Mouse (Mus musculus) gastrocnemius, postnatal 4 days (tissue): ENCODE data around the gene Nfil3. TPM values are rescaled to one million over a fixed set of nuclear protein-coding genes. Genes with fewer than 3 reads are reported as not detected.
A peak's percentile ranks its signal among the peaks of the same experiment; 100 is the strongest.

ENCODE experiments used
- DNase-seq, 2 experiments: peaks; one replicate each; pipeline ENCODE4 v3.0.0; 2021 to 2022; ENCODE audit warnings: low spot score in 2 of 2, mixed read lengths in 2 of 2
- total RNA-seq, 2 experiments: library from RNA; stranded (reverse); gene quantifications; 2 replicates each; pipeline ENCODE4 v1.2.3; 2021

Nfil3 gene
- total RNA-seq, 2 experiments from 2014 or later: 21.0 to 22.8 TPM

GRCm38 (mm10) chr13:52985508-52986214, 4.8 kb upstream of the Nfil3 start:
- no peak for DNase-seq

GRCm38 (mm10) chr13:52982703-52983102, 1.8 kb upstream of the Nfil3 start:
- peak; percentile 70 to 86 for DNase-seq

GRCm38 (mm10) chr13:52981441-52982281, 788 bp upstream of the Nfil3 start:
- peak in 1 of 2 experiments; percentile 43 for DNase-seq

- DNase-seq: peak in 1 of 2 experiments; percentile 60
Measured at GRCm38 (mm10) chr13:52980211-52980950, 492 bp downstream of the Nfil3 start.

- DNase-seq: no peak
Measured at GRCm38 (mm10) chr13:52979331-52980051, 1.4 kb downstream of the Nfil3 start.

GRCm38 (mm10) chr13:52978321-52978981, 2.4 kb downstream of the Nfil3 start:
- DNase-seq: peak in 1 of 2 experiments; percentile 45

GRCm38 (mm10) chr13:52977757-52978156, 3.1 kb downstream of the Nfil3 start:
- no peak for DNase-seq

GRCm38 (mm10) chr13:52977221-52977609, 3.7 kb downstream of the Nfil3 start:
- DNase-seq: no peak

- no peak for DNase-seq
Measured at GRCm38 (mm10) chr13:52976510-52977220, 4.2 kb downstream of the Nfil3 start.

- no peak for DNase-seq
Measured at GRCm38 (mm10) chr13:52976130-52976509, 4.8 kb downstream of the Nfil3 start.

- DNase-seq: no peak
Measured at GRCm38 (mm10) chr13:52974676-52975075, 6.2 kb downstream of the Nfil3 start.

GRCm38 (mm10) chr13:52973427-52973826, 7.4 kb downstream of the Nfil3 start:
- DNase-seq: no peak

GRCm38 (mm10) chr13:52972626-52973025, 8.2 kb downstream of the Nfil3 start:
- no peak for DNase-seq

- DNase-seq: no peak
Measured at GRCm38 (mm10) chr13:52970876-52971275, 10.0 kb downstream of the Nfil3 start.

GRCm38 (mm10) chr13:52962922-52963321, 18.0 kb downstream of the Nfil3 start:
- DNase-seq: no peak

- DNase-seq: no peak
Measured at GRCm38 (mm10) chr13:52962361-52962760, 18.5 kb downstream of the Nfil3 start.

GRCm38 (mm10) chr13:52953779-52954553, 26.9 kb downstream of the Nfil3 start:
- DNase-seq: no peak

- DNase-seq: no peak
Measured at GRCm38 (mm10) chr13:52949211-52949610, 31.7 kb downstream of the Nfil3 start.

GRCm38 (mm10) chr13:52947545-52947944, 33.3 kb downstream of the Nfil3 start:
- no peak for DNase-seq
